Mouse (Mus musculus) forebrain, postnatal 0 days (tissue): ENCODE data around the gene Cyb5d1. TPM values are rescaled to one million over a fixed set of nuclear protein-coding genes. Genes with fewer than 3 reads are reported as not detected.

ENCODE experiments used
- ATAC-seq: fragments of 200-750 bp; cut with Nextera tagmentation; 2 replicates; pipeline ENCODE4 v1.8.0; 2017; ENCODE audit warnings: mild to moderate bottlenecking, moderate library complexity
- DNase-seq: peaks from one replicate; pipeline ENCODE4 v3.0.0-alpha.2; 2015
- H3K27ac ChIP-seq: fragments of 300-500 bp; sonication (generic); 2 replicates; pipeline ENCODE4 v1.5.1; 2014; ENCODE audit warnings: low read depth, mild to moderate bottlenecking, antibody characterized with exemption, low read length, moderate library complexity, mixed read lengths
- H3K27me3 ChIP-seq: fragments of 300-500 bp; sonication (generic); 2 replicates; pipeline ENCODE4 v1.6.1; 2014; ENCODE audit warnings: mild to moderate bottlenecking, low read length, mixed read lengths; ENCODE audit not compliant: insufficient read depth
- H3K36me3 ChIP-seq: fragments of 300-500 bp; sonication (generic); 2 replicates; pipeline ENCODE4 v1.6.1; 2014; ENCODE audit warnings: mild to moderate bottlenecking, moderate library complexity; ENCODE audit not compliant: insufficient read depth
- H3K4me1 ChIP-seq: fragments of 300-500 bp; sonication (generic); 2 replicates; pipeline ENCODE4 v1.6.1; 2014; ENCODE audit warnings: antibody characterized with exemption; ENCODE audit not compliant: insufficient read depth
- H3K4me2 ChIP-seq: fragments of 300-500 bp; sonication (generic); 2 replicates; pipeline ENCODE4 v1.6.1; 2014; ENCODE audit warnings: low read depth, mild to moderate bottlenecking, moderate library complexity
- H3K4me3 ChIP-seq: fragments of 300-500 bp; sonication (generic); 2 replicates; pipeline ENCODE4 v1.5.1; 2014; ENCODE audit warnings: low read depth, low read length, mixed read lengths
- H3K9ac ChIP-seq: fragments of 300-500 bp; sonication (generic); 2 replicates; pipeline ENCODE4 v1.6.1; 2014; ENCODE audit warnings: mild to moderate bottlenecking
- H3K9me3 ChIP-seq: fragments of 300-500 bp; sonication (generic); 2 replicates; pipeline ENCODE4 v1.6.1; 2016; ENCODE audit warnings: low read length
- CTCF ChIP-seq: sonication (generic); IDR thresholded peaks from 2 replicates; pipeline ENCODE4 v1.5.1; 2016; ENCODE audit warnings: antibody characterized with exemption, control low read depth, low read depth
- WGBS: fragments of 180-500 bp; shearing (Covaris S2); extraction: QIAGEN DNeasy Blood & Tissue Kit; methylation state at CpG from one replicate; pipeline ENCODE4 v1.1.7; 2014; 5-methylcytosine and 5-hydroxymethylcytosine counted together
- polyA plus RNA-seq: library from polyadenylated mRNA; unstranded; fragments of >200 nt; fragmentation: Nextera tagmentation; extraction: Ambion mirVana; gene quantifications from 2 replicates; pipeline ENCODE4 v1.2.1, GENCODE M21; 2015
- total RNA-seq: library from RNA; depleted of rRNA; stranded (reverse); fragments of >200 nt; gene quantifications from 2 replicates; pipeline ENCODE4 v1.2.3, GENCODE M21; 2014

Gene Cyb5d1
- total and polyA plus RNA-seq, 2 experiments from 2014 or later = 21.1 to 24.2 TPM

GRCm38 (mm10) chr11:69386758-69387157, 8.7 kb downstream of the Cyb5d1 start:
- Histone ChIP-seq H3K4me1 (no peaks in the 10 kb centered on the region), H3K9me3 (no peaks in the 10 kb centered on the region), H3K36me3 (no peaks in the 10 kb centered on the region), H3K27me3 (no peaks in the 10 kb centered on the region), H3K4me2 (no peak overlapping the region), H3K9ac (no peak overlapping the region), H3K27ac (no peak overlapping the region), H3K4me3 (no peak overlapping the region)
- WGBS = 78% methylated on average over 7 of the region's 7 CpGs
- DNase-seq = no peak
- peak; percentile 51; the same call in 1 of the 2 replicates for TF ChIP-seq CTCF
- ATAC-seq = peak; percentile 38; the same call in 1 of the 2 replicates

GRCm38 (mm10) chr11:69384979-69385378, 10.5 kb downstream of the Cyb5d1 start:
- DNase-seq = no peak

GRCm38 (mm10) chr11:69382478-69383105, 12.8 kb downstream of the Cyb5d1 start:
- Histone ChIP-seq H3K36me3 (no peaks in the 10 kb centered on the region), H3K27me3 (no peaks in the 10 kb centered on the region), H3K4me2 (no peak overlapping the region), H3K9ac (no peak overlapping the region), H3K27ac (no peak overlapping the region), H3K9me3 (no peaks in the 10 kb centered on the region), H3K4me1 (no peaks in the 10 kb centered on the region), H3K4me3 (no peak overlapping the region)
- no peak for ATAC-seq
- 54% methylated on average over 10 of the region's 10 CpGs for WGBS
- DNase-seq = no peak
- TF ChIP-seq CTCF = no peak

More at GRCm38 (mm10) chr11:69384979-69385378, 10.5 kb downstream of the Cyb5d1 start:
- Histone ChIP-seq H3K4me2 (no peak overlapping the region), H3K27me3 (no peaks in the 10 kb centered on the region), H3K4me1 (no peaks in the 10 kb centered on the region), H3K27ac (no peak overlapping the region), H3K36me3 (no peaks in the 10 kb centered on the region), H3K9ac (no peak overlapping the region), H3K9me3 (no peaks in the 10 kb centered on the region), H3K4me3 (no peak overlapping the region)
- TF ChIP-seq CTCF = no peak
- ATAC-seq = no peak
- 79% methylated on average over 6 of the region's 6 CpGs for WGBS

GRCm38 (mm10) chr11:69381356-69381755, 14.1 kb downstream of the Cyb5d1 start:
- WGBS = 66% methylated on average over 6 of the region's 6 CpGs
- ATAC-seq = no peak

GRCm38 (mm10) chr11:69379600-69379999, 15.8 kb downstream of the Cyb5d1 start:
- no peaks in the 10 kb centered on the region for H3K36me3 ChIP-seq
- 89% methylated on average over 3 of the region's 3 CpGs for WGBS
- H3K4me2 ChIP-seq = no peak overlapping the region
- no peaks in the 10 kb centered on the region for H3K27me3 ChIP-seq
- no peak overlapping the region for H3K27ac ChIP-seq
- no peak for TF ChIP-seq CTCF
- no peaks in the 10 kb centered on the region for H3K9me3 ChIP-seq
- no peak overlapping the region for H3K9ac ChIP-seq
- H3K4me3 ChIP-seq = no peak overlapping the region
- ATAC-seq = no peak
- no peaks in the 10 kb centered on the region for H3K4me1 ChIP-seq
- no peak for DNase-seq

More at GRCm38 (mm10) chr11:69381356-69381755, 14.1 kb downstream of the Cyb5d1 start:
- no peaks in the 10 kb centered on the region for H3K36me3 ChIP-seq
- H3K27me3 ChIP-seq = no peaks in the 10 kb centered on the region
- no peaks in the 10 kb centered on the region for H3K9me3 ChIP-seq
- no peak overlapping the region for H3K4me2 ChIP-seq
- no peak for DNase-seq
- H3K9ac ChIP-seq = no peak overlapping the region
- no peaks in the 10 kb centered on the region for H3K4me1 ChIP-seq
- no peak overlapping the region for H3K27ac ChIP-seq
- H3K4me3 ChIP-seq = no peak overlapping the region
- TF ChIP-seq CTCF = no peak

- Histone ChIP-seq H3K9ac (no peak overlapping the region), H3K27me3 (no peaks in the 10 kb centered on the region), H3K36me3 (0 out of 2 replicates have a peak, but pooled peaks cover 4% of the 10 kb centered on the region), H3K4me3 (no peak overlapping the region), H3K4me1 (no peaks in the 10 kb centered on the region), H3K27ac (no peak overlapping the region), H3K4me2 (no peak overlapping the region), H3K9me3 (no peaks in the 10 kb centered on the region)
- ATAC-seq (no peak), DNase-seq (no peak)
- WGBS = 73% methylated on average over 3 of the region's 3 CpGs
- no peak for TF ChIP-seq CTCF
These were observed 17.7 kb downstream of the Cyb5d1 start for GRCm38 (mm10) chr11:69377766-69378165.

GRCm38 (mm10) chr11:69375646-69376045, 19.8 kb downstream of the Cyb5d1 start:
- Histone ChIP-seq H3K9me3 (no peaks in the 10 kb centered on the region), H3K4me2 (no peak overlapping the region), H3K9ac (no peak overlapping the region), H3K4me1 (peaks cover 19% of the 10 kb centered on the region), H3K27me3 (no peaks in the 10 kb centered on the region), H3K36me3 (0 out of 2 replicates have a peak, but pooled peaks cover 4% of the 10 kb centered on the region), H3K4me3 (no peak overlapping the region), H3K27ac (no peak overlapping the region)
- DNase-seq (no peak), ATAC-seq (no peak)
- 89% methylated on average over 4 of the region's 4 CpGs for WGBS
- TF ChIP-seq CTCF = no peak
